Mouse (Mus musculus): ENCODE results near the gene Cpped1.

Gene Cpped1

GRCm38 (mm10) chr16:11873292-11873691 lies 36.0 kb downstream of the Cpped1 start:
- Histone ChIP-seq H3K4me3 (replicated peaks; ENCODE audit: low read length) (no peak overlapping the region), H3K9me3 (ENCODE audit: low read length) (no peaks in the 10 kb centered on the region), H3K36me3 (ENCODE audit: insufficient read depth, low read length) (peaks cover 8% of the 10 kb centered on the region; the same call in 1 of the 2 replicates), H3K27me3 (ENCODE audit: insufficient read depth, low read length) (no peaks in the 10 kb centered on the region), H3K4me1 (replicated peaks; ENCODE audit: low read depth, low read length) (peaks cover 5% of the 10 kb centered on the region; the same call in 1 of the 2 replicates)
- TF ChIP-seq POU5F1 (IDR thresholded peaks at IDR 0.05; ENCODE audit: borderline replicate concordance, low read length) (no peak), CTCF (conservative IDR thresholded peaks at IDR 0.05; ENCODE audit: low read length) (no peak), NANOG (IDR thresholded peaks at IDR 0.05; ENCODE audit: borderline replicate concordance, low read length) (no peak)

GRCm38 (mm10) chr16:11868486-11868885 lies 40.8 kb downstream of the Cpped1 start:
- no peak for TF ChIP-seq CTCF (conservative IDR thresholded peaks at IDR 0.05; ENCODE audit: low read length)
- no peak for TF ChIP-seq NANOG (IDR thresholded peaks at IDR 0.05; ENCODE audit: borderline replicate concordance, low read length)
- no peak for TF ChIP-seq POU5F1 (IDR thresholded peaks at IDR 0.05; ENCODE audit: borderline replicate concordance, low read length)
- Histone ChIP-seq H3K27me3 (ENCODE audit: insufficient read depth, low read length) (no peaks in the 10 kb centered on the region), H3K9me3 (ENCODE audit: low read length) (no peaks in the 10 kb centered on the region), H3K36me3 (ENCODE audit: insufficient read depth, low read length) (peaks cover 5% of the 10 kb centered on the region; the same call in 1 of the 2 replicates), H3K4me1 (replicated peaks; ENCODE audit: low read depth, low read length) (peaks cover 14% of the 10 kb centered on the region), H3K4me3 (replicated peaks; ENCODE audit: low read length) (no peak overlapping the region)

DNA sequence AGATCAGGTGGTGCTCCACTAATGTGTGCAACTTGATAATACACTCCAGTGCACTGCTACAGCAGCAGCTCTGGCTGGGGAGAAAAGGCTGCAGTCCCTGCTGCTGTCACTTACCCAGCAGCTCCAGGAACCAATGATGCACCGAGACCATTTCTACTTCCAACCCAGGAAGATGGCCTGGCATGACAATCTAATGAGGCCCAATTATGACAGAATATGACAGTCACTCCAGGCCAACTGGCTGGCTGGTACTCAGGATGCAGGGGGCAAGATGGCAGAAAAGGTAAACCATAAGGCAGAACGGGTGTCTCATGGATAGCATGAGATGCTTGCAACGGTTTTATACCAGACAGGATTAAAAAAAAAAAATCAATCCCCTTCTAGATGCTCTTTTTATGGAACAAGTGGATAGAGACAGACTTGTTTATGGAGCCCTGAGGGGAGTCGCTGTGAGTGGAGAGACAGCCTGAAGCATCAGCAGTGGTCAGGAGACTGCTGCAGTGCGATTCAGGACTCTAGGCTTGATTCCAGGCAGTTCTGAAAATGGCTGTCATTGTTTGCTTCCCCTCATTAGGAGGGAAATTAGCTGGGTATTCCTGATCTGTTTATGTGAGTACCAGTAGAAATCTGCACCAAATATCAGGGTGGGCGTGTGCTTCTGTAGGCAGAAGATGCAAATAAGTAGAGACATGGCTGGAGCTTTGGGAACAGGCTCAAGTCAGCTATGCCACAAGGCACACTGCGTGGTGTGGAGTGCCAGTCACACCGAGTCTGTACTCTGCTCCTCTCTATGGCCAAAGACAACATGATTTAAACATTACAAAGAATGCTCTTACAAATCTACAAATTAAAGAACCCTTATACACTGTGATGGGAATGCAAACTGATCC lies 56.3 kb downstream of the Cpped1 start:
- no peak for TF ChIP-seq CTCF (conservative IDR thresholded peaks at IDR 0.05; ENCODE audit: low read length)
- no peak for TF ChIP-seq NANOG (IDR thresholded peaks at IDR 0.05; ENCODE audit: borderline replicate concordance, low read length)
- TF ChIP-seq POU5F1 (IDR thresholded peaks at IDR 0.05; ENCODE audit: borderline replicate concordance, low read length) = no peak
- no peaks in the 10 kb centered on the region for H3K9me3 ChIP-seq (ENCODE audit: low read length)
- no peaks in the 10 kb centered on the region for H3K36me3 ChIP-seq (ENCODE audit: insufficient read depth, low read length)
- H3K4me1 ChIP-seq (replicated peaks; ENCODE audit: low read depth, low read length) = no peaks in the 10 kb centered on the region
- no peak overlapping the region for H3K4me3 ChIP-seq (replicated peaks; ENCODE audit: low read length)
- H3K27me3 ChIP-seq (ENCODE audit: insufficient read depth, low read length) = no peaks in the 10 kb centered on the region

- no peak for TF ChIP-seq NANOG (IDR thresholded peaks at IDR 0.05; ENCODE audit: borderline replicate concordance, low read length)
- TF ChIP-seq CTCF (conservative IDR thresholded peaks at IDR 0.05; ENCODE audit: low read length) = no peak
- TF ChIP-seq POU5F1 (IDR thresholded peaks at IDR 0.05; ENCODE audit: borderline replicate concordance, low read length) = no peak
- Histone ChIP-seq H3K4me3 (replicated peaks; ENCODE audit: low read length) (no peak overlapping the region), H3K36me3 (ENCODE audit: insufficient read depth, low read length) (no peaks in the 10 kb centered on the region), H3K4me1 (replicated peaks; ENCODE audit: low read depth, low read length) (no peaks in the 10 kb centered on the region), H3K27me3 (ENCODE audit: insufficient read depth, low read length) (no peaks in the 10 kb centered on the region), H3K9me3 (ENCODE audit: low read length) (no peaks in the 10 kb centered on the region)
Observed at GRCm38 (mm10) chr16:11848990-11849658, 60.1 kb downstream of the Cpped1 start.

DNA sequence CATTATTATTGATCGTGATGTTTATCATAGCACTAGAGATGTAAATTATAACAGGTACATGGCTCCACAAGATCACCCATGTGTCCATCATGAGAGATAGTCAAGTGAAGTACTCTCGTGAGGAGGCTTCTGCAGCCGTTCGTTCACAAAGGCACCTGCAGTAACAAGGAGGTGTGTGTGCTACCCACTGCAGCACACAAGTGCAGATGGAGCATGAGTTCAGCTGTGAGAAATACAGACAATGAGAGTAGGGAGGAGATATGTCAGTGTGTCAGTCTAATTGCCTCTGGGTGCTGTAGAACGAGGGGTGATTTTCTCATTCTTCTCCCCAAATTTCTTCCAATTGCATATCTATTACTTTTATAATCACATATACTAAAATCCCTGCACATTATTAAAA lies 63.9 kb downstream of the Cpped1 start:
- no peak for TF ChIP-seq POU5F1 (IDR thresholded peaks at IDR 0.05; ENCODE audit: borderline replicate concordance, low read length)
- TF ChIP-seq CTCF (conservative IDR thresholded peaks at IDR 0.05; ENCODE audit: low read length) = no peak
- no peak for TF ChIP-seq NANOG (IDR thresholded peaks at IDR 0.05; ENCODE audit: borderline replicate concordance, low read length)
- Histone ChIP-seq H3K9me3 (ENCODE audit: low read length) (no peaks in the 10 kb centered on the region), H3K27me3 (ENCODE audit: insufficient read depth, low read length) (no peaks in the 10 kb centered on the region), H3K4me1 (replicated peaks; ENCODE audit: low read depth, low read length) (no peaks in the 10 kb centered on the region), H3K36me3 (ENCODE audit: insufficient read depth, low read length) (no peaks in the 10 kb centered on the region), H3K4me3 (replicated peaks; ENCODE audit: low read length) (no peak overlapping the region)

DNA sequence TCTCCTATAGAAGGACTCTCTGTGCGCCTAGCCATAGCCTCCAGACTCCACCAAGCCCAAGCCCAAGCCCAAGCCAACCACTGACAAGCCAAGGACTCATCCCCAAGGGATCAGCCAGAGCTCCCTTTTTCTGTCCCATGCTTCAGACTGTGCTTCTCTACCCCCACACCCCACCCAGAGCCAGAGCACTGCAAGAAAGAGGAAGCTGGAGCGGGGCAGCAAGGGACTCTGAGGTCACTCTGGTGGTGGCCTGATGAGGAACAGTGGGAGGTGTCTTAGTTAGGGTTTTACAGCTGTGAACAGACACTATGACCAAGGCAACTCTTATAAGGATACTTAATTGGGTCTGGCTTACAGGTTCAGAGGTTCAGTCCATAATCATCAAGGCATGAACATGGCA lies 65.8 kb downstream of the Cpped1 start:
- TF ChIP-seq NANOG (IDR thresholded peaks at IDR 0.05; ENCODE audit: borderline replicate concordance, low read length) (no peak), CTCF (conservative IDR thresholded peaks at IDR 0.05; ENCODE audit: low read length) (no peak), POU5F1 (IDR thresholded peaks at IDR 0.05; ENCODE audit: borderline replicate concordance, low read length) (no peak)
- no peak overlapping the region for H3K4me3 ChIP-seq (replicated peaks; ENCODE audit: low read length)
- no peaks in the 10 kb centered on the region for H3K36me3 ChIP-seq (ENCODE audit: insufficient read depth, low read length)
- H3K4me1 ChIP-seq (replicated peaks; ENCODE audit: low read depth, low read length) = no peaks in the 10 kb centered on the region
- H3K9me3 ChIP-seq (ENCODE audit: low read length) = no peaks in the 10 kb centered on the region
- H3K27me3 ChIP-seq (ENCODE audit: insufficient read depth, low read length) = no peaks in the 10 kb centered on the region

DNA sequence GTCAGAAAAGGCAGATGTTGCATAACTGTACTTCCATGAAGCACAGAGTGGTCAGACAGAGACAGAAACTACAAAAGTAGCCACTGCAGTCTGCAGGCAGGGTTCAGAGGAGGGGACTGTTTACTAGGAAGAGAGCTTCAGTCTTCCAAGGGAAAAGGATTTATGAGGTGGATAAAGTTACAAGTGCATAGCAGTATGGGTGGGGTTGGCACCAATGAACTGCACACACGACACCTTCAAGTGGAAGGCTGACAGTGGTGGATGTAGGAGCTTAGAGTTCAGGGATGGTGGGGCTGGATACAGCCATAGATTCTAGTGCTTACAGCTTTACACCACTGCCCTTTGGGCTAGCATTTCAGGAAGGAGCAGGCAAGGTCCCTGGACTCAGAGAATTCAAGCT lies 75.8 kb downstream of the Cpped1 start:
- no peak for TF ChIP-seq CTCF (conservative IDR thresholded peaks at IDR 0.05; ENCODE audit: low read length)
- no peak for TF ChIP-seq POU5F1 (IDR thresholded peaks at IDR 0.05; ENCODE audit: borderline replicate concordance, low read length)
- no peak for TF ChIP-seq NANOG (IDR thresholded peaks at IDR 0.05; ENCODE audit: borderline replicate concordance, low read length)
- H3K27me3 ChIP-seq (ENCODE audit: insufficient read depth, low read length) = no peaks in the 10 kb centered on the region
- no peaks in the 10 kb centered on the region for H3K36me3 ChIP-seq (ENCODE audit: insufficient read depth, low read length)
- H3K4me3 ChIP-seq (replicated peaks; ENCODE audit: low read length) = no peak overlapping the region
- no peaks in the 10 kb centered on the region for H3K4me1 ChIP-seq (replicated peaks; ENCODE audit: low read depth, low read length)
- H3K9me3 ChIP-seq (ENCODE audit: low read length) = no peaks in the 10 kb centered on the region

GRCm38 (mm10) chr16:11828816-11829215 lies 80.4 kb downstream of the Cpped1 start:
- Histone ChIP-seq H3K36me3 (ENCODE audit: insufficient read depth, low read length) (no peaks in the 10 kb centered on the region), H3K9me3 (ENCODE audit: low read length) (no peaks in the 10 kb centered on the region), H3K4me3 (replicated peaks; ENCODE audit: low read length) (no peak overlapping the region), H3K27me3 (ENCODE audit: insufficient read depth, low read length) (no peaks in the 10 kb centered on the region), H3K4me1 (replicated peaks; ENCODE audit: low read depth, low read length) (no peaks in the 10 kb centered on the region)
- TF ChIP-seq CTCF (conservative IDR thresholded peaks at IDR 0.05; ENCODE audit: low read length) (no peak), NANOG (IDR thresholded peaks at IDR 0.05; ENCODE audit: borderline replicate concordance, low read length) (no peak), POU5F1 (IDR thresholded peaks at IDR 0.05; ENCODE audit: borderline replicate concordance, low read length) (no peak)

Measured in E14TG2a.4 (cell line).